Mouse (Mus musculus) T-cell, adult 2 months (primary cell): Measurements from ENCODE around the gene Efcab11.

Source experiments
- DNase-seq: peaks from one replicate; pipeline ENCODE4 v3.0.0; 2022; ENCODE audit warnings: low spot score

The Efcab11 gene

DNA sequence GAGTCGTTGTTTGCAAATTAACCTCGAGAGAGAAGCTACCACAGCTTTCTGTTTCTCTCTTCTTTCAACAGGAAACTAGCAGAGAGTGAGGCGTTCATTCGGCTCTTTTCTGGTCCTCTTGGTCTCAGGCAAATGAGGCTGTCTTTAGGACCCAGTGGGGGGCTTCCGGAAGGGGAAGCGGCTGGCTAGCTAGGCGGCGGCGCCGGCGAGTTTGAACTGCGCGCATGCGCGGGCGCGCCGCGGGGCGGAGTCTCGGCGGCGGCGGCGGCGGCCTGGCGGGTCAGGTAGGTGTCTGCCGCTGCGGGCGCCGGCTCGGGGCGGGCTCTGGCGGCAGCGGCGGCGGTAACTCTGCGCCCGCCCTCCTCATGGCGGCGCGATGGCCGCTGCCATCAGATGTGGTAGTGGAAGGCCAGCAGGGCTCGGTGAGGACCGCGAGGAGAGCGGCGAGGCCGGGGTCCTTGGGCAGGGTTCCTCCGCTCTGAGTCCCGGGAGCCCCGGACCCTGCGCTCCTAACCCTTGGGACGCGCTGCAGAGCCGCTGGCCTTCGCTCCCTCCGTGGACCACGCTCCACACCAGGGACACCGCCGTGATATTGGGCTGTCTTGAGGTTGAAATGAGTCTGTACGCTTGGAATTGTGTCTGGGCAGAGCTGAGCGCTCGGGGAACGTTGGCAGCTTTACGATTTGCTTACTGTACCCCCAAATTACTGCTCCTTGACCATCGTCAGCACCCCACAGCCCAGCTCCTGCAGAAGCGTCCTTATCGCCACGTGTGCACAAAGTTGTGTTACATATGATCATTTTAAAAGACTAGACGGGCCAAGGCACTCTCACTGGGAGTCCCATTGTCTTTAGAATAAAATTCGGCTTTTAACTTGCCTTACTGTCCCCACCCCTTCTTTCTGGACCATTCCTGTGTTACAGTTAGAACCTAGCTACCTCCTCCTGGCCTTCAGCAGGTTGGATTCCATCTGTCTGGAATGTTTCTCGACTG lies at the start of gene Efcab11, which contains the start of gene Tdp1:
TSS of gene Efcab11 (minus strand) at position 171 of the 993 bp plus-strand sequence.
TSS of gene Tdp1 (plus strand) at position 249 of the 993 bp plus-strand sequence.
- peak; percentile 97 for DNase-seq

DNA sequence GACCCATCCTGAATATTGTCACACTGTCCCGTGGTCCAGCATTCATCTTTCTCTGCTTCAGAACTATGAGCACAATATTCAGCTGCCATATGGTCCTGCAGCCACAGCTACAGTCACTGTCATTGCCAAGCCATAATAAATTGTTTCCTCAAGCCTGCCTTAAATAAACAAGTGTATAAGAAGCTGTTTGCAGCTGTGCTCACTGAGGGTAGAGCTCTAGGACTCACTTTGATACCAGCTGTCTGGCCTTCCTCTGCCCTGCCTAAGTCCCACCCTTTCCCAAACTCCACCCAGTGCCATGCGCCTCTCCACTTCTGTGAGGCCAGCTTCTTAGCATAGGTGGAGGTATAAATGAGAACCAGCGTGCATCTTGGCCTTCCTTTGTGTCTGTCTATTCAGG lies 49.4 kb upstream of the Efcab11 start:
- DNase-seq, result no peak

GRCm38 (mm10) chr12:99932245-99932644 lies 48.0 kb upstream of the Efcab11 start:
- DNase-seq, result no peak

GRCm38 (mm10) chr12:99929160-99929559 lies 44.9 kb upstream of the Efcab11 start:
- DNase-seq, result no peak

DNA sequence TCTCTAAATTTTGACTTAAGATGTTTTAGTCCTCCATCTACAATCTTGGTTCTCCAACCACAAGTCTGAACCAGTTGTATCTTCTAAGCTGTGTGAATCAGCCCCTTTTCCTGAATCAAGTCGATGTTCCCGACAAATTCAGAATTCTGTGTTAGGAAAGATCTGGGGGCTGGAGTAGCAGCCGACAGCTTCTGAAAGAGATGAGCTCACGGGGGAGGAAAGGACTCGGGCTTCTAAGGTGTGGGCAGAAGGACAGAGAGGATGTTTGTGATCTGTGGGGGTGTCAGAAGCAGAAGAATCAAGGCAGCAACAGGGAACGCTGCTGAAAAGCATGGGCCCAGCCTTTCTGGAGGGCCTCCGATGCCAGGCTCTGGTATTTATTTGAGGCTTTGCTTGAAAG lies 44.1 kb upstream of the Efcab11 start:
- no peak for DNase-seq

DNA sequence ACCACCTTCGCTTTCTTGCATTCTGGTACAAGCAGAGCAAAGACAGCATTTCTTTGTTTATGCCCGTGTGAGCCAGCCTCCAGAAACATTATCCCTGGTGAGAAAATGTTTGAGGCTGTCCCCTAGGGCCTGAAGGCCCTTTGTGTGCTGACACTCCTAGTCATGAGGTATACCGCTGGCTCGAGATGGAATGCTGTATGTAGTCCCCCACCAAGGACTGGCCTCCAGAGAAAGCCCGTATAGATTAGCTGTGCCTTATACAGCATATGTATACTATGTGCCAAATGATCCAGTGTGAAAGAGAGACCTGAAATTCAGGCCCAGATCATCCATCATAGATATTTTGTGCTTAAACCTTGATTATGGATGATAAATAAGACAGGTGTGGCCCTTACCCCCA lies 39.5 kb upstream of the Efcab11 start:
- DNase-seq, result no peak

GRCm38 (mm10) chr12:99923131-99923606 lies 38.9 kb upstream of the Efcab11 start:
- DNase-seq, result no peak

GRCm38 (mm10) chr12:99921045-99921444 lies 36.8 kb upstream of the Efcab11 start:
- no peak for DNase-seq

DNA sequence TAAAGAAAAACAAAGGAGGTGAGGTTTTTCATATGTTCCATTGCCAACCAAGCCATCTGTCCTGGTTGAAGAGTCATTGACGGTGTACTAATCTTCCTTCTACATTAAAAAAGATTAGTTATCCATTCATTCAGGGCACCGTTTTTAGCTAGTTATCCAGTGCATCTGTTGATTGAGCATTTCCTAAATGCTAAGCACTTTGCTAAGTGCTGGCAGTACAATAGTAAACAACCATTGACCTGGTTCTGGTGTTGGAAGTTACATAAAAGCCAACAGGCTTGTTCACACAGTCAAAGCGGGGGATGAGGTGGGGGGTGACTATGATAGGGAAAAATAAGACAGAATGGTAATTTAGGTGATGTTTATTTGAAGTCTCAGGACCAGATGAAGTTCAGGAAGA lies 35.4 kb upstream of the Efcab11 start:
- no peak for DNase-seq

- DNase-seq, result no peak
These were observed 33.7 kb upstream of the Efcab11 start for GRCm38 (mm10) chr12:99917800-99918427.

DNA sequence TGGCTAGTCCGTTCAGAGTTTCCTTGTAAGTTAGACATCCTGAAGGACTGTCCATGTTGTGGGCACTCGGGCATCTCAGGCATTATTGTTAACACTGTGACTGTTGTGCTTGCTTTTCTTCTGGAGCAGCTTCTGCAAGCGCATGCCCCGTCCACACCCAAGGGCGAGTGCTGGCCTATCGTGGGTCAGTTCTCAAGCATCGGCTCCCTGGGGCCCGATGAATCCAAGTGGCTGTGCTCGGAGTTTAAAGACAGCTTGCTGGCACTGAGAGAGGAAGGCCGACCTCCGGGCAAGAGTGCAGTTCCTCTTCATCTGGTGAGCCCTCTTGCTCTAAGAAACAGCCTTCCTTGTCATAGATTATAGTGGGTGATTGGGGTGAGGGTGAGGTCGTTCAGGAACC lies 27.2 kb upstream of the Efcab11 start:
- DNase-seq, result no peak

GRCm38 (mm10) chr12:99904537-99904936 lies 20.3 kb upstream of the Efcab11 start:
- no peak for DNase-seq

DNA sequence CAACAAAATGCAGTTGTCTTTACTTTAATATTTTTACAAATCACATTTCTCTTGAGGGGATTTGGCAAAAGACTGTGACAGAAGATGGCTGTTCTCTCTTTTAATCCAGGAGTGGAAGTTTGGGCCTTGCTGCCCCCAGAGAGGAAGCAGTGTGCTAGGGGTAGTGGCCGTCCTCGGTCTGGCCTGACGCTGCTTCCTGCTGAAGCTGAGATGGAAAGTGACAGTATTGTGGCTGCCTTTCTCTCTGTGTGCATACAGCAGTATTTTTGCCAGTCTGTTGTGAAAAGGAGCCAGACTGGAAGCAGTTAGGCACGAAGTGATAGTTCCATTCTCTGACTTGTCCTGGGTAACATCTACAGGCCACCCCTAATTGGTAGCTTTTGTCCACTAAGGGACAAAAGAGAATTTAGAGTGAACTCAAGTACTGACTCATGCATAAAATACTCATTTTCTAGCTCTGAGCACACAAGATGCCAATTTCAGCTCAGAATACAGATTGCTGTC lies 18.7 kb upstream of the Efcab11 start:
- no peak for DNase-seq

DNA sequence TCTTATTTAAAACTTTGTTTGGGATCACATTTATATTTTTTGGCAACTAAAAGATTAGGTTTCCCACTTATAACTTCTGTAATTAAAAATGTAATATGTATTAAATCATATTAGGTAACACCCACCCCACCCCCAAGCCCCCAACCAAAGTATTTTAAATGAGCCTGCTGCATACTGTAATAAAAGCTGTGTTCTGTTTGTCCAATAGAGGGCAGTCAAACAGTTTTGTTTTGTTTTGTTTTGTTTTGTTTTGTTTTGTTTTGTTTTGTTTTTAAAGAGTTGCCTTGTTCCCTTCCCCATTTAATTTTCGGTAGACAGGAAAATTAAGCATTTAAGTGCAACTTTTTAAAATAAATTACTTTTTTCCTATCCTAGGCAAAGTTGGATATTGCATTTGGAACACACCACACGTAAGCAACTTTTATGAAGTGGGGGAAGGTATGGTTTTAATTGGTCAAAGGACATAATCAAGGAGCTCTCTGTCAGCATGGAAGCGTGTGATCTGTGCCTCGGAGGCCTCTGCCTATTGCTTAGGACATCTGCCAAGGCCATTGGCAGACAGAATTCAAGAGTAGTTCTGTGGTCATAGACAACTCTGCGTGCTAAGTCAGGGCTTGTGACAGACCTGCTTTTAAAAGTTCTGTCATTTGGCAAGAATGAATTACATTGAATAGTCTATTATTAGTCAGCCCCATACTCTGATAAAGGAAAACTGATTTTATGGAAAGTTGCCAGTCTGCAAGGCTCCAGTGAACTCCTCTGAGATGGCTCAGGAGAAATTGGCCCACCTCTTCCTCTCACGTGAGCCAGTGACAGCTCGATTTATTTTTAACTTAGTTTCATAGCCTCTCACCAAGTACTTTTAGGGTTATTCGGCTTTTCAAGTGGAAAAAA lies 18.0 kb upstream of the Efcab11 start:
- no peak for DNase-seq

GRCm38 (mm10) chr12:99899991-99900390 lies 15.8 kb upstream of the Efcab11 start:
- DNase-seq, result no peak

GRCm38 (mm10) chr12:99898248-99898870 lies 14.1 kb upstream of the Efcab11 start:
- DNase-seq, result no peak

- no peak for DNase-seq
These were observed 13.6 kb upstream of the Efcab11 start for GRCm38 (mm10) chr12:99897846-99898245.

DNA sequence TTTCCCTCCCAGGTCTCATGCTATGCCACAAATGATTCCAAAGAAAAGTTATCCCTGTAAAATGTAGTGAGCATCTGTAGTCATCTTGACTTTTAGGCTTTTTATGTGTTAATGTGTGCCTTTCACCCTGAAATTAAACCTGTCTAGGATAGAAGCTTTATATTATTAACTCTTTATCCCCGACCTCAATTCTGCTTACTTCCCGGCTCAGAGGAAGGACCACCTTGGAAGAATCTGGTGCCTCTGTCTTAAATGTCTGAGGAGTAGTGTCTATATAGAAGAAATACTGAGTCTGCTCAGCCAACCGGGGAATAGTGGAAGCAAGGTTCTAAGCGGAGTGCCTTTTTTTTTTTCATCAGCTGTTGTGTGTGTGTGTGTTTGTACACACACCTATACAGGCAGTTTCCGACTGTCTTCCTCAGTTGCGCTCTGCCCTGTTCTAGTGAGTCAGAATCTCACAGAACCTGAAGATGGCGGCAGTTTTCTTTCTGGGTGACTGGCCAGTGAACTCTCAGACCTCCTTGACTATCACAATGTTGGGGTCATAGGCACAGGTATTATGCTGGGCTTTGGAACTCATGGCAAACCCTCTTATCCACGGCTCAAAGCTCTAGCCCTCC lies 1.2 kb upstream of the Efcab11 start:
- DNase-seq, result no peak

DNA sequence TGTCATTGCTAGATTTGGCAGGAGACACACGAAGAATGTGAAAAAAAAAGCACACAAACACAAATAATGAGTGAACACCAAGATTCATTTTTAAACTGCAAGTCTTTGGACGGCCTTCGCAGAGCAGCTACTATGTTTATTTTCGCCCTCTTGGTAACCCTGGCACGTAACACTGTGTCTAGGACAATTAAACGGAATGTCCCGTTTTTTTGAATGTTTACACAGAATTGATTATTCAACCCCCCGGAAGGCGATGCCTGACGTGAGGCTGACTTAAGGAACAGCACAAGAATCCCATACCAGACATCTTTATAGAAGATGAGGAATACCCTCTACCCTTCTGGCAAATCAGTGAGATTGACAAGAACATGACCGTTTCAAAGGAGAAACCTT lies 530 bp downstream of the Efcab11 start:
- no peak for DNase-seq

GRCm38 (mm10) chr12:99883000-99883712 lies 1.1 kb downstream of the Efcab11 start:
- DNase-seq, result peak; percentile 88
